Comparison of ENCODE assay signal across 23 mouse cellular contexts in the genomic region with DNA sequence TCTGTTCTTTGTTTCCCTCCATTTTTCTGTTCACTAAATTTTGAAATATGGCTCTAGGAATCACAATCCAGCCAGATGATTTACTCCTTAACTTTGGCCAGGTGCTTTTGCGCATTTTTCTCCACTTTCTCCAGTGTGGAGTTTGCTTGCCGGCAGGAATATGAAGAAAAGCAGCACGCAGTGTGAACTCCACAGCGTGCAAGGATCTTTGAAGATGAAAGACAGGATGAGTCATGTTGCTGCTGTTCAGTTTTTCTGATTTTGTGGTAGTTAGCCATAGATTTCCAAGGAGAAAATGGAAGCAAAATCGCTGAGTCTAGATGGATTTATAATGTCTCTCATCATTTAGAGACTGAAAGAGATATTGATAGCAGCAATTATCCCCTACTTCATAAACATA.
DNase-seq lines count a peak whose midpoint lies in the region; ATAC-seq and TF ChIP-seq lines count a peak whose summit lies in the region.
"Had no signal": no experiment of that assay in that cellular context is flagged by ENCODE, and none has a peak within 500 bp of the region (broad histone marks: within the 10 kb centered on the region; RNA-seq: fewer than 3 reads in every experiment).

No protein-coding gene starts in this region.

- peak; percentile 16 for DNase-seq in heart, adult 11 months
- no peak for DNase-seq in heart, postnatal 14 days
- DNase-seq in left cerebral cortex, adult 2 months (ENCODE audit: extremely low spot score in 1 of 2, low spot score in 2 of 2): no peak
- DNase-seq in left cerebral cortex, postnatal 14 days (ENCODE audit: low spot score in 2 of 2): no peak
- DNase-seq in brain, embryonic 14.5 days (ENCODE audit: low read depth): peak; percentile 27
- DNase-seq: adrenal gland, adult 2 months; adrenal gland, postnatal 10 days; adrenal gland, postnatal 25 days; cerebellum, adult 11 months; cerebellum, adult 18-20 months; cerebellum, adult 8-10 months; cerebellum, adult 9-11 months; cerebellum, postnatal 14 days; cerebellum, postnatal 36 days; embryo, embryonic 11 days had no signal

- intact Hi-C loops in heart, postnatal 14 days (cut with DNase I): no loop called here
- intact Hi-C loops in left cerebral cortex, adult 2 months (cut with DNase I): no loop called here
- intact Hi-C loops in left cerebral cortex, postnatal 14 days (cut with DNase I): no loop called here

- TF ChIP-seq CTCF in left cerebral cortex, adult 2 months (IDR thresholded peaks at IDR 0.05): no peak
- no peak for TF ChIP-seq CTCF in brain, embryonic 14.5 days (IDR thresholded peaks at IDR 0.05; ENCODE audit: borderline replicate concordance, extremely low read depth, insufficient read depth, insufficient read length)

- H3K27ac ChIP-seq in left cerebral cortex, adult 2 months: peak overlapping the region; percentile 45; the same call in 1 of the 2 replicates
- H3K27ac ChIP-seq: embryonic facial prominence, embryonic 13.5 days; embryonic facial prominence, embryonic 15.5 days; forebrain, embryonic 10.5 days; forebrain, embryonic 12.5 days had no signal

- H3K4me3 ChIP-seq in left cerebral cortex, adult 2 months: no peak overlapping the region
- H3K4me3 ChIP-seq: embryonic facial prominence, embryonic 13.5 days; embryonic facial prominence, embryonic 15.5 days; erythroblast, embryonic 14.5 days; forebrain, embryonic 10.5 days; forebrain, embryonic 12.5 days had no signal

- ATAC-seq in megakaryocyte, adult 5-6 weeks (ENCODE audit: poor library complexity, severe bottlenecking): no peak
- ATAC-seq: forebrain, embryonic 14.5 days; forebrain, embryonic 16.5 days had no signal

- no peak for TF ChIP-seq POLR2A in brain, embryonic 14.5 days (IDR thresholded peaks at IDR 0.05; ENCODE audit: borderline replicate concordance, extremely low read depth, insufficient read depth, insufficient read length, poor library complexity, severe bottlenecking)

Comparison
In these comparisons a context has a peak if more than half of its experiments do, and no peak if none do; other contexts are left out.
1. DNase-seq: peak in heart, adult 11 months (single experiment) and brain, embryonic 14.5 days (single experiment); none in heart, postnatal 14 days (0 of 2), left cerebral cortex, adult 2 months (0 of 2) and left cerebral cortex, postnatal 14 days (0 of 2).